Mouse (Mus musculus): ENCODE results near the gene Ldlr. TPM values are rescaled to one million over a fixed set of nuclear protein-coding genes. Genes with fewer than 3 reads are reported as not detected.
A peak's percentile ranks its signal among the peaks of the same experiment; 100 is the strongest.

Ldlr gene
- 18.9 and 20.4 TPM in 2 replicates for polyA plus RNA-seq (2015; fragmentation: Nextera tagmentation; extraction: Ambion mirVana)

DNA sequence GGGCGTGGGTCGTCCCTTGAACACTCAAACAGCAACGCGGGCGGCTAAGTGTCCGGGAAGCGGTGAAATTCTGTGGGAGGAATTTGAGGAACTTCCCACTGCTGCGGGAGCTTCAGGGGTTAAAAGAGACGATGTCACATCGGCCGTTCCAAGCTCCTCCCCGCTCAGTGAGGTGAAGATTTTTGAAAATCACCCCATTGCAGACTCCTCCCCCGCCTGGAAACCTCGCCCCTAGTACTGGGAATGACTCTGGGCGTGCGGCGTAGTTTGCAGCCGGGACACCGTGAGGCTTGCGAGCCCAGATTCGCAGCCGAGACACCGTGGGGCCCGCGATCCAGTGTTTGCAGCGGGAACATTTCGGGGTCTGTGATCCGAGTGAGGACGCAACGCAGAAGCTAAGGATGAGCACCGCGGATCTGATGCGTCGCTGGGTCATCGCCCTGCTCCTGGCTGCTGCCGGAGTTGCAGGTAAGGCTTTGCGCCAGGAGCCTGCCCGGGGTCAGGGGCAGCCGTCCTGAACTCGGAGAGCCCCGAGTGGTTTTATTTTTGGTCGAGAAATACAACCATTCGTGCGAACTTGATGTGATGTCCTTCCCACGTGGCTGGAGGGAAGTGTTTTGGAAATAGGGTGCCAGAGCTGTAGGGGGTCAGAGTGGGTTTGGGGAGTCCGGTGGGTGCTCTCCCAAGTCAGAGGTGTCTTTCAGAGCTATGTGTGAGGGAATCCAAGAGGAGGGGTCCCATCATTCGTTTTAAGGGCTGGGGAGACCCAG lies at the start of gene Ldlr:
Ldlr (plus strand) TSS at position 107 of the 770 bp plus-strand sequence.
- no peaks in the 10 kb centered on the region for H3K9me3 ChIP-seq
- peak within 1 kb of the TSS; percentile 96 for H3K27ac ChIP-seq (replicated peaks)
- peak within 1 kb of the TSS; percentile 81 for H3K4me3 ChIP-seq
- H3K36me3 ChIP-seq: peaks cover 6% of the 10 kb centered on the region
- under 1% methylated on average over 47 of the region's 47 CpGs for WGBS
- peak within 1 kb of the TSS; percentile 86 for H3K9ac ChIP-seq
- peak; percentile 58; the same call in 1 of the 2 replicates for ATAC-seq (ENCODE audit: extremely low read depth, insufficient number of reproducible peaks, low FRiP score, low TSS enrichment)
- H3K27me3 ChIP-seq (replicated peaks): no peaks in the 10 kb centered on the region
- H3K4me2 ChIP-seq: peak within 1 kb of the TSS; percentile 89
- peaks cover 47% of the 10 kb centered on the region for H3K4me1 ChIP-seq

GRCm38 (mm10) chr9:21677706-21678105 lies 45.6 kb upstream of the Ldlr start:
- Histone ChIP-seq H3K4me2 (no peak overlapping the region), H3K9ac (no peak overlapping the region), H3K27me3 (replicated peaks) (no peaks in the 10 kb centered on the region), H3K9me3 (no peaks in the 10 kb centered on the region), H3K27ac (replicated peaks) (no peak overlapping the region), H3K4me1 (no peaks in the 10 kb centered on the region), H3K4me3 (no peak overlapping the region), H3K36me3 (peaks cover 97% of the 10 kb centered on the region)
- no peak for ATAC-seq (ENCODE audit: extremely low read depth, insufficient number of reproducible peaks, low FRiP score, low TSS enrichment)
- 94% methylated on average over 17 of the region's 17 CpGs for WGBS

DNA sequence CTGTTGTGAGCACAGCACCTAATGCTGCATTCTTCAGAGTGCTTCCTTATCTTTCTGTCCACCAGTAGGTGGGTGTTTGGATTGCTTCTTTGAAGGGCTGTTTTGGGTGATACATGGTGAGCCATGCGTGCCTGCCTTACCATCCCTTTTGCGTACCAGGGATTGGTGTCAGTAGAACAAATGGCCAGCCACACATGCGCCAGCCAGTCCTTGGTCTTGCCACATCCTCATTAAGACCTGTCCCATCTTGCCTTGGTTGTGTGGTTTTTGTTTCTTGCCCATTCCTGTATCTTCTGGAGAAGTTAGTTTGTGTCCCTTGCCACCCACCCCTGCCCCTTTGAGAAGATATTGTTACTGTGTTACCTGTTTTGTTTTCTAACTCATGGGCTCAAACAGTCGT lies 42.8 kb upstream of the Ldlr start:
- WGBS: 81% methylated on average over 4 of the region's 4 CpGs
- ATAC-seq (ENCODE audit: extremely low read depth, insufficient number of reproducible peaks, low FRiP score, low TSS enrichment): no peak

GRCm38 (mm10) chr9:21682827-21683226 lies 40.5 kb upstream of the Ldlr start:
- no peak overlapping the region for H3K4me2 ChIP-seq
- H3K27me3 ChIP-seq (replicated peaks): no peaks in the 10 kb centered on the region
- ATAC-seq (ENCODE audit: extremely low read depth, insufficient number of reproducible peaks, low FRiP score, low TSS enrichment): no peak
- H3K4me1 ChIP-seq: 0 out of 2 replicates have a peak, but pooled peaks cover under 1% of the 10 kb centered on the region
- no peak overlapping the region for H3K27ac ChIP-seq (replicated peaks)
- peaks cover 97% of the 10 kb centered on the region for H3K36me3 ChIP-seq
- no peak overlapping the region for H3K4me3 ChIP-seq
- H3K9ac ChIP-seq: no peak overlapping the region
- no peaks in the 10 kb centered on the region for H3K9me3 ChIP-seq
- WGBS: 86% methylated on average over 4 of the region's 4 CpGs

More for the DNA sequence above, 42.8 kb upstream of the Ldlr start:
- H3K4me1 ChIP-seq: no peaks in the 10 kb centered on the region
- no peaks in the 10 kb centered on the region for H3K9me3 ChIP-seq
- no peak overlapping the region for H3K27ac ChIP-seq (replicated peaks)
- H3K4me3 ChIP-seq: no peak overlapping the region
- H3K36me3 ChIP-seq: peaks cover 97% of the 10 kb centered on the region
- H3K9ac ChIP-seq: no peak overlapping the region
- H3K4me2 ChIP-seq: no peak overlapping the region
- H3K27me3 ChIP-seq (replicated peaks): no peaks in the 10 kb centered on the region

DNA sequence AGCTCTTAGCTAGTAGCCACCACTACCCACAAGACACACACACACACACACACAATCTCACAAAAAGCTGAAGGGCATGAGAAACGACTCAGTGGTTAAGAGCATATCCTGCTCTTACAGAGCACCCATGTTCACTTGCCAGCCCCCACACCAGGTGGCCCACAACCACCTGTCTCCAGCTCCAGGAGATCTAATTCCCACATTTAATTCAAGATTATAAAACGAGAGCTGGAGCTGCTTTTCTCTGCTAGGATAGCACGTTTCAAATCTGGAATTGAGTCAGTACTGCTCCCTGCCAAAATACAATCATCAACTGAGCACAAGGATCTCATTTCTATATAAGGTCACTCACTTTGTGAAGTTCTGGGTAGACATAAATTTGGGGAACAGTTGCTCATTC lies 39.4 kb upstream of the Ldlr start:
- Histone ChIP-seq H3K4me3 (no peak overlapping the region), H3K9ac (no peak overlapping the region), H3K27ac (replicated peaks) (no peak overlapping the region), H3K27me3 (replicated peaks) (no peaks in the 10 kb centered on the region), H3K9me3 (no peaks in the 10 kb centered on the region), H3K36me3 (peaks cover 96% of the 10 kb centered on the region), H3K4me1 (peaks cover 11% of the 10 kb centered on the region), H3K4me2 (no peak overlapping the region)
- 80% methylated on average over 3 of the region's 3 CpGs for WGBS
- ATAC-seq (ENCODE audit: extremely low read depth, insufficient number of reproducible peaks, low FRiP score, low TSS enrichment): no peak

DNA sequence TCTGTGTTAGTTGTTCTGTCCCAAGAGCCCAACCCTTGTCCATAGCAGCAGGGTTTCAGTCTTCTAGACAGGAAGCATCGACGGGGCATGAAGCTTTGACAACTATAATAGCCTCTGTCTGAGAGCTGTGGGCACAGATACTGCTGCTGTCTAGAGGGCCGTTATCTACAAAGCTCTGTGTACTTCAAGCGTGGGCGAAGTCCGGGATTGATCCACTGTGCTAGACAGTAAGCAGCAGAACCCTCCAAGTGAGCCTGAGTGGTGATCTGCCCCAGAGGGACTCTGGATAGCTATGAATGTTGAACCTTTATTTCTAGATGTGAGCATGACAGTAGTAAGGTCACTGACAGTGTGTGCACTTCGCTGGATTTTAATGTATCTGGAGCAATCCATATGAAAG lies 34.7 kb upstream of the Ldlr start:
- H3K27me3 ChIP-seq (replicated peaks): no peaks in the 10 kb centered on the region
- H3K4me3 ChIP-seq: no peak overlapping the region
- no peak overlapping the region for H3K4me2 ChIP-seq
- H3K36me3 ChIP-seq: peaks cover 97% of the 10 kb centered on the region
- WGBS: 49% methylated on average over 7 of the region's 7 CpGs
- peaks cover 22% of the 10 kb centered on the region for H3K4me1 ChIP-seq
- H3K9me3 ChIP-seq: no peaks in the 10 kb centered on the region
- H3K9ac ChIP-seq: no peak overlapping the region
- peak overlapping the region; percentile 48 for H3K27ac ChIP-seq (replicated peaks)
- ATAC-seq (ENCODE audit: extremely low read depth, insufficient number of reproducible peaks, low FRiP score, low TSS enrichment): no peak

DNA sequence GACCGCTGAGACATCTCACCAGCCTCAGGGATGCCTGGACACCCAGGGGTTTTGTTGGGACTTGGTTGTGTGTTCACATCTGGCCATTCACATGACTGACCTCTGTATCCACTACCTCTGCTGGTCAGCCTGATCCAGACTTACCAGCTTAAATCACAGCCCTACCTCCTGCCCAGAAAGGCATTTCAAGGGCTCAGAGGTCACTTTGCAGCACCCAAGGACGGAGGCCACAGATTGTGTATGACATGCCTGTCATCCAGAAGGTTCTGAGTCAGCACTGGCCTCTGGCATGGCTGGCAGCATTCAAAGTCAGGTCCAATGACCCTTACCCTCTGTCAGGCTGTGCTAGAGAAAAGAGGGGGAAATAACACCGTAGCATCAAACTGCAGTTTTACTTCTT lies 33.3 kb upstream of the Ldlr start:
- Histone ChIP-seq H3K27me3 (replicated peaks) (no peaks in the 10 kb centered on the region), H3K36me3 (peaks cover 97% of the 10 kb centered on the region), H3K9me3 (no peaks in the 10 kb centered on the region), H3K4me2 (no peak overlapping the region), H3K9ac (no peak overlapping the region), H3K27ac (replicated peaks) (peak overlapping the region; percentile 37; the same call in 1 of the 2 replicates), H3K4me1 (peaks cover 22% of the 10 kb centered on the region), H3K4me3 (no peak overlapping the region)
- no peak for ATAC-seq (ENCODE audit: extremely low read depth, insufficient number of reproducible peaks, low FRiP score, low TSS enrichment)
- WGBS: 74% methylated on average over 3 of the region's 3 CpGs

GRCm38 (mm10) chr9:21691862-21692261 lies 31.4 kb upstream of the Ldlr start:
- Histone ChIP-seq H3K9ac (no peak overlapping the region), H3K27me3 (replicated peaks) (no peaks in the 10 kb centered on the region), H3K9me3 (no peaks in the 10 kb centered on the region), H3K36me3 (peaks cover 97% of the 10 kb centered on the region), H3K4me2 (no peak overlapping the region), H3K27ac (replicated peaks) (no peak overlapping the region), H3K4me1 (peaks cover 22% of the 10 kb centered on the region), H3K4me3 (no peak overlapping the region)
- ATAC-seq (ENCODE audit: extremely low read depth, insufficient number of reproducible peaks, low FRiP score, low TSS enrichment): no peak
- WGBS: 25% methylated on average over 2 of the region's 2 CpGs

GRCm38 (mm10) chr9:21692491-21692890 lies 30.8 kb upstream of the Ldlr start:
- Histone ChIP-seq H3K27ac (replicated peaks) (no peak overlapping the region), H3K4me2 (no peak overlapping the region), H3K27me3 (replicated peaks) (no peaks in the 10 kb centered on the region), H3K4me3 (no peak overlapping the region), H3K9me3 (no peaks in the 10 kb centered on the region), H3K9ac (no peak overlapping the region), H3K36me3 (peaks cover 97% of the 10 kb centered on the region), H3K4me1 (peaks cover 22% of the 10 kb centered on the region)
- 94% methylated on average over 4 of the region's 4 CpGs for WGBS
- no peak for ATAC-seq (ENCODE audit: extremely low read depth, insufficient number of reproducible peaks, low FRiP score, low TSS enrichment)

DNA sequence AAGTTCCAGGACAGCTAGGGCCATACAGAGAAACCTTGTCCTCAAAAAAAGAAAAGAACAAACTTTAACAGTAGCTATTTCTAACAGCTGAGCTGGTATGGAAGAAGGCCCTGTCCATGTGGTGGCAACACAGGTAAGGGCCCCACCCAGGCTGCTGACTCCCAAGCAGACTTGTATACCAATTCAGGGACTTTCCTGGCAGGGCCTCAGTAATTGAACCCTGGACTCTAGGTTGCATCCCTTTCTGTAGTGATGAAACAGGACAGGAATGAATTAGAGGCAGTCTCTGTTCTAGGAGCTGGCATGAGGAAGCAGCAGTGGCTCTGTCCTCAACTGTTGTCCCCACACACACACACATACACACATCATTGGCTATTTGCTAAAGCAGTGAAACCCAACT lies 29.2 kb upstream of the Ldlr start:
- ATAC-seq (ENCODE audit: extremely low read depth, insufficient number of reproducible peaks, low FRiP score, low TSS enrichment): no peak
- Histone ChIP-seq H3K36me3 (peaks cover 95% of the 10 kb centered on the region), H3K4me3 (no peak overlapping the region), H3K4me1 (peaks cover 9% of the 10 kb centered on the region; the same call in 1 of the 2 replicates), H3K27me3 (replicated peaks) (no peaks in the 10 kb centered on the region), H3K9ac (no peak overlapping the region), H3K9me3 (no peaks in the 10 kb centered on the region), H3K27ac (replicated peaks) (no peak overlapping the region), H3K4me2 (no peak overlapping the region)

- WGBS: 87% methylated on average over 5 of the region's 5 CpGs
- Histone ChIP-seq H3K9ac (no peak overlapping the region), H3K4me1 (peaks cover 5% of the 10 kb centered on the region; the same call in 1 of the 2 replicates), H3K4me3 (no peak overlapping the region), H3K4me2 (no peak overlapping the region), H3K27ac (replicated peaks) (no peak overlapping the region), H3K27me3 (replicated peaks) (no peaks in the 10 kb centered on the region), H3K9me3 (no peaks in the 10 kb centered on the region), H3K36me3 (peaks cover 94% of the 10 kb centered on the region)
- ATAC-seq (ENCODE audit: extremely low read depth, insufficient number of reproducible peaks, low FRiP score, low TSS enrichment): no peak
These were observed 28.0 kb upstream of the Ldlr start for GRCm38 (mm10) chr9:21695229-21695792.

GRCm38 (mm10) chr9:21697121-21697520 lies 26.2 kb upstream of the Ldlr start:
- Histone ChIP-seq H3K36me3 (peaks cover 96% of the 10 kb centered on the region), H3K27ac (replicated peaks) (no peak overlapping the region), H3K4me1 (peaks cover 2% of the 10 kb centered on the region; the same call in 1 of the 2 replicates), H3K4me3 (no peak overlapping the region), H3K9me3 (no peaks in the 10 kb centered on the region), H3K9ac (no peak overlapping the region), H3K27me3 (replicated peaks) (no peaks in the 10 kb centered on the region), H3K4me2 (no peak overlapping the region)
- no peak for ATAC-seq (ENCODE audit: extremely low read depth, insufficient number of reproducible peaks, low FRiP score, low TSS enrichment)
- WGBS: 67% methylated on average over 6 of the region's 6 CpGs

Measured in heart, embryonic 13.5 days (tissue).